Mouse (Mus musculus): ENCODE data around the gene BC100530. TPM values are rescaled to one million over a fixed set of nuclear protein-coding genes. Genes with fewer than 3 reads are reported as not detected.

Gene BC100530
- polyA plus RNA-seq, 2 experiments = 14.3 to 42.7 TPM

Other genes with a start within 250 kb of the BC100530 start
- 0.36 and 0.83 TPM in 2 replicates for gene Csta1, start 236.5 kb downstream of the BC100530 start, polyA plus RNA-seq (2012; rRNA removed)
- gene Csta1, start 236.5 kb downstream of the BC100530 start, polyA plus RNA-seq (2014; fragmentation: Nextera tagmentation; extraction: Ambion mirVana) = 2.1 and 2.7 TPM in 2 replicates
- 1.2 and 1.8 TPM in 2 replicates for gene Stfa2l1, start 210.9 kb downstream of the BC100530 start, polyA plus RNA-seq (2012; rRNA removed)
- 0.76 and 1.9 TPM in 2 replicates for gene Stfa2l1, start 210.9 kb downstream of the BC100530 start, polyA plus RNA-seq (2014; fragmentation: Nextera tagmentation; extraction: Ambion mirVana)
- gene Gm5483, start 183.5 kb downstream of the BC100530 start, polyA plus RNA-seq (2012; rRNA removed) = 1.7 and 3.5 TPM in 2 replicates
- gene Gm5483, start 183.5 kb downstream of the BC100530 start, polyA plus RNA-seq (2014; fragmentation: Nextera tagmentation; extraction: Ambion mirVana) = 0.58 and 5.1 TPM in 2 replicates
- not detected in 2 replicates for gene Gm5416, start 157.3 kb downstream of the BC100530 start, polyA plus RNA-seq (2012; rRNA removed)
- gene Gm5416, start 157.3 kb downstream of the BC100530 start, polyA plus RNA-seq (2014; fragmentation: Nextera tagmentation; extraction: Ambion mirVana) = not detected in 2 replicates
- gene 2010005H15Rik, start 146.3 kb downstream of the BC100530 start, polyA plus RNA-seq (2012; rRNA removed) = 0.22 and 0.44 TPM in 2 replicates
- gene 2010005H15Rik, start 146.3 kb downstream of the BC100530 start, polyA plus RNA-seq (2014; fragmentation: Nextera tagmentation; extraction: Ambion mirVana) = not detected in 2 replicates
- 3.5 and 6.5 TPM in 2 replicates for gene Stfa1, start 90.8 kb downstream of the BC100530 start, polyA plus RNA-seq (2012; rRNA removed)
- gene Stfa1, start 90.8 kb downstream of the BC100530 start, polyA plus RNA-seq (2014; fragmentation: Nextera tagmentation; extraction: Ambion mirVana) = 5.8 and 13.8 TPM in 2 replicates
- gene BC117090, start 33.4 kb downstream of the BC100530 start, polyA plus RNA-seq (2012; rRNA removed) = not detected in 2 replicates
- gene BC117090, start 33.4 kb downstream of the BC100530 start, polyA plus RNA-seq (2014; fragmentation: Nextera tagmentation; extraction: Ambion mirVana) = 0.77 TPM in 1 of 2 replicates, not detected in the other
- gene Stfa2, start 40.7 kb upstream of the BC100530 start, polyA plus RNA-seq (2012; rRNA removed) = 0.22 and 0.47 TPM in 2 replicates
- gene Stfa2, start 40.7 kb upstream of the BC100530 start, polyA plus RNA-seq (2014; fragmentation: Nextera tagmentation; extraction: Ambion mirVana) = 0.76 TPM in 1 of 2 replicates, not detected in the other
- gene Stfa3, start 87.6 kb upstream of the BC100530 start, polyA plus RNA-seq (2012; rRNA removed) = 4.8 and 8.9 TPM in 2 replicates
- gene Stfa3, start 87.6 kb upstream of the BC100530 start, polyA plus RNA-seq (2014; fragmentation: Nextera tagmentation; extraction: Ambion mirVana) = 4.1 and 7.9 TPM in 2 replicates
- 0.16 and 0.36 TPM in 2 replicates for gene Casr, start 194.4 kb upstream of the BC100530 start, polyA plus RNA-seq (2012; rRNA removed)
- 0.40 and 0.82 TPM in 2 replicates for gene Casr, start 194.4 kb upstream of the BC100530 start, polyA plus RNA-seq (2014; fragmentation: Nextera tagmentation; extraction: Ambion mirVana)

Data from limb, embryonic 14.5 days (tissue).